Mouse (Mus musculus): Measurements from ENCODE around the gene Tmem156. TPM values are rescaled to one million over a fixed set of nuclear protein-coding genes. Genes with fewer than 3 reads are reported as not detected.

Tmem156 gene
- polyA plus RNA-seq, 1 experiment from 2014 or later: 0.16 TPM

- Histone ChIP-seq H3K9me3 (ENCODE audit: control insufficient read depth, low read length) (no peaks in the 10 kb centered on the region), H3K36me3 (ENCODE audit: control insufficient read depth, insufficient read depth, low read length) (no peaks in the 10 kb centered on the region), H3K4me2 (ENCODE audit: low read depth, severe bottlenecking) (no peak overlapping the region), H3K4me3 (ENCODE audit: low read depth, low read length) (no peak overlapping the region), H3K9ac (ENCODE audit: low read length) (no peak overlapping the region), H3K27ac (replicated peaks; ENCODE audit: low read depth, low read length) (no peak overlapping the region), H3K4me1 (ENCODE audit: control insufficient read depth, insufficient read depth, low read length) (no peaks in the 10 kb centered on the region), H3K27me3 (ENCODE audit: control insufficient read depth, insufficient read depth, low read length) (no peaks in the 10 kb centered on the region)
- 77% methylated on average over 9 of the region's 9 CpGs for WGBS
- ATAC-seq (ENCODE audit: insufficient number of reproducible peaks, low FRiP score, low TSS enrichment, low read depth): no peak
- DNase-seq (ENCODE audit: low spot score): no peak
Observed at GRCm38 (mm10) chr5:65038305-65038704, 53.6 kb downstream of the Tmem156 start.

GRCm38 (mm10) chr5:65036597-65036996 is 55.3 kb downstream of the Tmem156 start:
- H3K9ac ChIP-seq (ENCODE audit: low read length): no peak overlapping the region
- no peaks in the 10 kb centered on the region for H3K27me3 ChIP-seq (ENCODE audit: control insufficient read depth, insufficient read depth, low read length)

GRCm38 (mm10) chr5:65028019-65028418 is 63.9 kb downstream of the Tmem156 start:
- H3K27ac ChIP-seq (replicated peaks; ENCODE audit: low read depth, low read length): no peak overlapping the region
- no peaks in the 10 kb centered on the region for H3K9me3 ChIP-seq (ENCODE audit: control insufficient read depth, low read length)
- H3K4me1 ChIP-seq (ENCODE audit: control insufficient read depth, insufficient read depth, low read length): peaks cover 2% of the 10 kb centered on the region; the same call in 1 of the 2 replicates
- WGBS: 44% methylated on average over 9 of the region's 9 CpGs
- H3K9ac ChIP-seq (ENCODE audit: low read length): no peak overlapping the region
- no peak for ATAC-seq (ENCODE audit: insufficient number of reproducible peaks, low FRiP score, low TSS enrichment, low read depth)
- no peaks in the 10 kb centered on the region; the same call in 1 of the 2 replicates for H3K36me3 ChIP-seq (ENCODE audit: control insufficient read depth, insufficient read depth, low read length)
- no peak for DNase-seq (ENCODE audit: low spot score)
- no peaks in the 10 kb centered on the region for H3K27me3 ChIP-seq (ENCODE audit: control insufficient read depth, insufficient read depth, low read length)
- H3K4me2 ChIP-seq (ENCODE audit: low read depth, severe bottlenecking): no peak overlapping the region
- H3K4me3 ChIP-seq (ENCODE audit: low read depth, low read length): no peak overlapping the region

More at GRCm38 (mm10) chr5:65036597-65036996, 55.3 kb downstream of the Tmem156 start:
- no peak overlapping the region for H3K27ac ChIP-seq (replicated peaks; ENCODE audit: low read depth, low read length)
- H3K4me3 ChIP-seq (ENCODE audit: low read depth, low read length): no peak overlapping the region
- H3K4me2 ChIP-seq (ENCODE audit: low read depth, severe bottlenecking): no peak overlapping the region
- H3K9me3 ChIP-seq (ENCODE audit: control insufficient read depth, low read length): no peaks in the 10 kb centered on the region
- WGBS: 79% methylated on average over 13 of the region's 13 CpGs
- DNase-seq (ENCODE audit: low spot score) (no peak), ATAC-seq (ENCODE audit: insufficient number of reproducible peaks, low FRiP score, low TSS enrichment, low read depth) (no peak)
- H3K4me1 ChIP-seq (ENCODE audit: control insufficient read depth, insufficient read depth, low read length): no peaks in the 10 kb centered on the region
- H3K36me3 ChIP-seq (ENCODE audit: control insufficient read depth, insufficient read depth, low read length): no peaks in the 10 kb centered on the region

GRCm38 (mm10) chr5:65026776-65027175 is 65.2 kb downstream of the Tmem156 start:
- Histone ChIP-seq H3K4me3 (ENCODE audit: low read depth, low read length) (no peak overlapping the region), H3K4me1 (ENCODE audit: control insufficient read depth, insufficient read depth, low read length) (peaks cover 2% of the 10 kb centered on the region; the same call in 1 of the 2 replicates), H3K27me3 (ENCODE audit: control insufficient read depth, insufficient read depth, low read length) (no peaks in the 10 kb centered on the region), H3K27ac (replicated peaks; ENCODE audit: low read depth, low read length) (no peak overlapping the region), H3K9ac (ENCODE audit: low read length) (no peak overlapping the region), H3K9me3 (ENCODE audit: control insufficient read depth, low read length) (no peaks in the 10 kb centered on the region), H3K36me3 (ENCODE audit: control insufficient read depth, insufficient read depth, low read length) (no peaks in the 10 kb centered on the region; the same call in 1 of the 2 replicates), H3K4me2 (ENCODE audit: low read depth, severe bottlenecking) (no peak overlapping the region)
- 81% methylated on average over 9 of the region's 9 CpGs for WGBS
- no peak for DNase-seq (ENCODE audit: low spot score)
- no peak for ATAC-seq (ENCODE audit: insufficient number of reproducible peaks, low FRiP score, low TSS enrichment, low read depth)

- no peak overlapping the region for H3K4me2 ChIP-seq (ENCODE audit: low read depth, severe bottlenecking)
- no peak overlapping the region for H3K27ac ChIP-seq (replicated peaks; ENCODE audit: low read depth, low read length)
- ATAC-seq (ENCODE audit: insufficient number of reproducible peaks, low FRiP score, low TSS enrichment, low read depth) (no peak), DNase-seq (ENCODE audit: low spot score) (no peak)
- H3K9me3 ChIP-seq (ENCODE audit: control insufficient read depth, low read length): no peaks in the 10 kb centered on the region
- H3K27me3 ChIP-seq (ENCODE audit: control insufficient read depth, insufficient read depth, low read length): no peaks in the 10 kb centered on the region
- no peak overlapping the region for H3K9ac ChIP-seq (ENCODE audit: low read length)
- 46% methylated on average over 6 of the region's 6 CpGs for whole genome bisulfite sequencing
- no peaks in the 10 kb centered on the region for H3K36me3 ChIP-seq (ENCODE audit: control insufficient read depth, insufficient read depth, low read length)
- H3K4me1 ChIP-seq (ENCODE audit: control insufficient read depth, insufficient read depth, low read length): peaks cover 2% of the 10 kb centered on the region; the same call in 1 of the 2 replicates
- no peak overlapping the region for H3K4me3 ChIP-seq (ENCODE audit: low read depth, low read length)
Observed at GRCm38 (mm10) chr5:65025916-65026315, 66.0 kb downstream of the Tmem156 start.

- H3K4me1 ChIP-seq (ENCODE audit: control insufficient read depth, insufficient read depth, low read length): peaks cover 2% of the 10 kb centered on the region; the same call in 1 of the 2 replicates
- no peak overlapping the region for H3K9ac ChIP-seq (ENCODE audit: low read length)
- no peak overlapping the region for H3K4me3 ChIP-seq (ENCODE audit: low read depth, low read length)
- no peak overlapping the region for H3K27ac ChIP-seq (replicated peaks; ENCODE audit: low read depth, low read length)
- no peaks in the 10 kb centered on the region for H3K9me3 ChIP-seq (ENCODE audit: control insufficient read depth, low read length)
- 84% methylated on average over 2 of the region's 2 CpGs for WGBS
- H3K36me3 ChIP-seq (ENCODE audit: control insufficient read depth, insufficient read depth, low read length): no peaks in the 10 kb centered on the region
- no peak overlapping the region for H3K4me2 ChIP-seq (ENCODE audit: low read depth, severe bottlenecking)
- ATAC-seq (ENCODE audit: insufficient number of reproducible peaks, low FRiP score, low TSS enrichment, low read depth): no peak
- H3K27me3 ChIP-seq (ENCODE audit: control insufficient read depth, insufficient read depth, low read length): no peaks in the 10 kb centered on the region
- no peak for DNase-seq (ENCODE audit: low spot score)
Observed at GRCm38 (mm10) chr5:65024641-65025040, 67.3 kb downstream of the Tmem156 start.

GRCm38 (mm10) chr5:65022006-65022405 is 69.9 kb downstream of the Tmem156 start:
- no peak overlapping the region for H3K9ac ChIP-seq (ENCODE audit: low read length)
- H3K36me3 ChIP-seq (ENCODE audit: control insufficient read depth, insufficient read depth, low read length): no peaks in the 10 kb centered on the region; the same call in none of the 2 replicates
- 96% methylated on average over 4 of the region's 4 CpGs for WGBS
- no peaks in the 10 kb centered on the region for H3K9me3 ChIP-seq (ENCODE audit: control insufficient read depth, low read length)
- no peak overlapping the region for H3K27ac ChIP-seq (replicated peaks; ENCODE audit: low read depth, low read length)
- no peak overlapping the region for H3K4me2 ChIP-seq (ENCODE audit: low read depth, severe bottlenecking)
- ATAC-seq (ENCODE audit: insufficient number of reproducible peaks, low FRiP score, low TSS enrichment, low read depth): no peak
- H3K4me3 ChIP-seq (ENCODE audit: low read depth, low read length): no peak overlapping the region
- DNase-seq (ENCODE audit: low spot score): no peak
- H3K4me1 ChIP-seq (ENCODE audit: control insufficient read depth, insufficient read depth, low read length): no peaks in the 10 kb centered on the region
- no peaks in the 10 kb centered on the region for H3K27me3 ChIP-seq (ENCODE audit: control insufficient read depth, insufficient read depth, low read length)

GRCm38 (mm10) chr5:65019823-65020222 is 72.1 kb downstream of the Tmem156 start:
- Histone ChIP-seq H3K36me3 (ENCODE audit: control insufficient read depth, insufficient read depth, low read length) (no peaks in the 10 kb centered on the region; the same call in none of the 2 replicates), H3K27ac (replicated peaks; ENCODE audit: low read depth, low read length) (no peak overlapping the region), H3K4me1 (ENCODE audit: control insufficient read depth, insufficient read depth, low read length) (no peaks in the 10 kb centered on the region), H3K4me3 (ENCODE audit: low read depth, low read length) (no peak overlapping the region), H3K4me2 (ENCODE audit: low read depth, severe bottlenecking) (no peak overlapping the region), H3K9me3 (ENCODE audit: control insufficient read depth, low read length) (no peaks in the 10 kb centered on the region), H3K9ac (ENCODE audit: low read length) (no peak overlapping the region), H3K27me3 (ENCODE audit: control insufficient read depth, insufficient read depth, low read length) (no peaks in the 10 kb centered on the region)
- no peak for ATAC-seq (ENCODE audit: insufficient number of reproducible peaks, low FRiP score, low TSS enrichment, low read depth)
- WGBS: 73% methylated on average over 7 of the region's 7 CpGs
- no peak for DNase-seq (ENCODE audit: low spot score)

GRCm38 (mm10) chr5:65019109-65019508 is 72.8 kb downstream of the Tmem156 start:
- DNase-seq (ENCODE audit: low spot score): no peak
- Histone ChIP-seq H3K4me1 (ENCODE audit: control insufficient read depth, insufficient read depth, low read length) (no peaks in the 10 kb centered on the region), H3K4me2 (ENCODE audit: low read depth, severe bottlenecking) (no peak overlapping the region), H3K4me3 (ENCODE audit: low read depth, low read length) (no peak overlapping the region), H3K9ac (ENCODE audit: low read length) (no peak overlapping the region), H3K36me3 (ENCODE audit: control insufficient read depth, insufficient read depth, low read length) (no peaks in the 10 kb centered on the region; the same call in none of the 2 replicates), H3K27me3 (ENCODE audit: control insufficient read depth, insufficient read depth, low read length) (no peaks in the 10 kb centered on the region), H3K9me3 (ENCODE audit: control insufficient read depth, low read length) (no peaks in the 10 kb centered on the region), H3K27ac (replicated peaks; ENCODE audit: low read depth, low read length) (no peak overlapping the region)
- 87% methylated on average over 8 of the region's 8 CpGs for WGBS
- no peak for ATAC-seq (ENCODE audit: insufficient number of reproducible peaks, low FRiP score, low TSS enrichment, low read depth)

All from limb, embryonic 11.5 days (tissue).